Mouse (Mus musculus) neural tube, embryonic 11.5 days (tissue): ENCODE data around the gene Tfr2. TPM values are rescaled to one million over a fixed set of nuclear protein-coding genes. Genes with fewer than 3 reads are reported as not detected.

ENCODE experiments used
- ATAC-seq: fragments of 200-750 bp; cut with Nextera tagmentation; 2 replicates; pipeline ENCODE4 v1.8.0; 2017; ENCODE audit warnings: moderate number of reproducible peaks, mild to moderate bottlenecking, moderate TSS enrichment, moderate library complexity; ENCODE audit not compliant: insufficient read depth, low FRiP score, low TSS enrichment
- DNase-seq: peaks from one replicate; pipeline ENCODE4 v3.0.0-alpha.2; 2015; ENCODE audit warnings: low spot score
- H3K27ac ChIP-seq: fragments of 300-500 bp; sonication (generic); 2 replicates; pipeline ENCODE4 v1.5.1; 2014; ENCODE audit warnings: low read depth, mild to moderate bottlenecking, low read length
- H3K27me3 ChIP-seq: fragments of 300-500 bp; sonication (generic); 2 replicates; pipeline ENCODE4 v1.6.1; 2014; ENCODE audit warnings: mild to moderate bottlenecking, low read length, mixed read lengths; ENCODE audit not compliant: control insufficient read depth, insufficient read depth
- H3K36me3 ChIP-seq: fragments of 300-500 bp; sonication (generic); 2 replicates; pipeline ENCODE4 v1.6.1; 2014; ENCODE audit warnings: mild to moderate bottlenecking, low read length, moderate library complexity, mixed read lengths; ENCODE audit not compliant: control insufficient read depth, insufficient read depth
- H3K4me1 ChIP-seq: fragments of 300-500 bp; sonication (generic); 2 replicates; pipeline ENCODE4 v1.6.1; 2014; ENCODE audit warnings: low read length, mixed read lengths; ENCODE audit not compliant: control insufficient read depth, insufficient read depth
- H3K4me2 ChIP-seq: fragments of 300-500 bp; sonication (generic); 2 replicates; pipeline ENCODE4 v1.6.1; 2014; ENCODE audit warnings: low read depth, mild to moderate bottlenecking, moderate library complexity
- H3K4me3 ChIP-seq: fragments of 300-500 bp; sonication (generic); 2 replicates; pipeline ENCODE4 v1.5.1; 2014; ENCODE audit warnings: low read depth, low read length
- H3K9ac ChIP-seq: fragments of 300-500 bp; sonication (generic); 2 replicates; pipeline ENCODE4 v1.6.1; 2014; ENCODE audit warnings: mild to moderate bottlenecking, low read length
- H3K9me3 ChIP-seq: fragments of 300-500 bp; sonication (generic); 2 replicates; pipeline ENCODE4 v1.6.1; 2016; ENCODE audit warnings: low read length; ENCODE audit not compliant: control insufficient read depth
- WGBS: fragments of 180-500 bp; shearing (Covaris S2); extraction: QIAGEN DNeasy Blood & Tissue Kit; methylation state at CpG from one replicate; pipeline ENCODE4 v1.1.7; 2014; 5-methylcytosine and 5-hydroxymethylcytosine counted together
- polyA plus RNA-seq: library from polyadenylated mRNA; unstranded; fragments of >200 nt; fragmentation: Nextera tagmentation; extraction: Ambion mirVana; gene quantifications from 2 replicates; pipeline ENCODE4 v1.2.1, GENCODE M21; 2014

Tfr2 gene
- polyA plus RNA-seq, 1 experiment from 2014 or later = 0.97 TPM

DNA sequence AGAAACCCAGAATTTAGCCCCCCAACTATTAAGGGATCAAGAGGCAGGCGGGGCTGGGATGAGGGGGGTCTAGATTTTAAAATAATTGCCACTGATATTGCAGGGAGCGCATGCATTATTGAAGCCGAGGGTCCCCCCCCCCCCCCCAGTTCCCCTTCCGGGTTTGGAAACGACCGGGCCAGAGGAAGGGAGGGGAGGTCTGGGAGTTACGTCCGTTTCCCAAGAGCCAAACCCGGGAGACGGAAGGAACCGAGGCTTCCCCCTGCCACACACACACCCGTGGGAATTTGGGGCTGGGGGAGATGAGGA, 36.9 kb upstream of the Tfr2 start:
- Histone ChIP-seq H3K27ac (peak overlapping the region; percentile 94), H3K9me3 (no peaks in the 10 kb centered on the region), H3K4me3 (peak overlapping the region; percentile 89), H3K4me1 (peaks cover 14% of the 10 kb centered on the region; the same call in 1 of the 2 replicates), H3K4me2 (peak overlapping the region; percentile 69), H3K9ac (peak overlapping the region; percentile 93), H3K27me3 (no peaks in the 10 kb centered on the region), H3K36me3 (peaks cover 13% of the 10 kb centered on the region)
- ATAC-seq = no peak
- WGBS = 0% methylated on average over 10 of the region's 12 CpGs
- no peak for DNase-seq

DNA sequence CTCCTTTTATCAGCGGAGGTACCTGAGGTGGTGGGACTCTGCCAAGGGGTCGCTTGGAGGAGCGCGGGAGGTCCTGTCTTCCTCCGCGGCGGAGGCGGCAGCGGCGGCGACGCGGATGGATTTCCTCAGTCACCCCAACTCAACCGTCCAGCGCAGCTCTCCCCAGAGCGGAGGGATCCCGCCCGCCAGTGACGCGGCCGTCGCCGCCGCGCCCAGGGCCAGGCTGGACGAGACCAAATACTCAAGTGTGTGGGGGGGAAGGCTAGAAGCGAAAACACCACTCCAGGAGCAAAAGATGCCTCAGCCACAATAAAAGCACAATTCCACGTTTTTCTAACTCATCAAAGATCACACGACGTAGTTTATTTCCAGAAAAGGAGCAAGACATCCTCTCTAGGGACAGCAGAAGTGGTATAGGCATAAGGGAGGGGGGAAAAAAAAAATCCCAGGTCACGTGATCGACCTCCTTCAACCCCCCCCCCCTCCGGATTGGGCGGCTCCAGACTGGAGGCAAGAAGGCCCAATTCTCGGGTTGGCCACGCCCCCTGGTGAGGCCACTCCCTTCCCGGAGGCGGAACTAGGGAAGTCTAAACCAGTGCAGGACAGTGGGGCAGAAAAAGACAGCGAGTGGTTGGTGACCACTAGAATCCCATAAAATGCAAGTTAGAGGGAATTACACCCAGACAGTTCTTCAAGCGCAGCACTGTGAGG, 36.4 kb upstream of the Tfr2 start, which contains the start of the genes Epo and Gnb2:
Epo (minus strand) TSS at position 126 of the 711 bp plus-strand sequence.
Gnb2 (minus strand) TSS at position 394 of the 711 bp plus-strand sequence.
- H3K4me1 ChIP-seq = peaks cover 14% of the 10 kb centered on the region; the same call in 1 of the 2 replicates
- peak within 1 kb of the TSS; percentile 94 for H3K27ac ChIP-seq
- WGBS = under 1% methylated on average over 38 of the region's 40 CpGs
- H3K4me3 ChIP-seq = peak within 1 kb of the TSS; percentile 89
- H3K9ac ChIP-seq = peak within 1 kb of the TSS; percentile 93
- H3K27me3 ChIP-seq = no peaks in the 10 kb centered on the region
- ATAC-seq = peak; percentile 61
- peaks cover 10% of the 10 kb centered on the region for H3K36me3 ChIP-seq
- peak; percentile 98 for DNase-seq
- H3K4me2 ChIP-seq = peak within 1 kb of the TSS; percentile 69
- H3K9me3 ChIP-seq = no peaks in the 10 kb centered on the region

DNA sequence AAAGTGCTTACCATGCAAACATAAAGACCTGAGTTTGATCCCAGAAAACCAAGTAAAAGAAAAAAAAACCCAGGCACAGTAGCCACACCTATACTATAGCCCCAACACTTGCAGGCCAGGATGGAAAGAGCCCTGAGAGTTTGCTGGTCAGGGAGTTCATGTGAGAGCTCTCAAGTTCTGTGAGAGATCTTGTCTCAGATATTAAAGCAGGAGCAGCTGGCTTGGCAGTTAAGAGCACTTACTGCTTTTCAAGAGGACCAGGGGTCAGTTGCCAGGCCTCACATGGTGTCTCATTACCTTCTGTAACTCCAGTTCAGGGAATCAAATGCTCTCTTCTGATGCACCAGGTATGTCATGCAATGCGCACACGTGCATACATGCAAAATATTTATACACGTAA, 34.9 kb upstream of the Tfr2 start:
- 86% methylated on average over 3 of the region's 3 CpGs for WGBS
- ATAC-seq = no peak
- DNase-seq = no peak
- Histone ChIP-seq H3K27ac (no peak overlapping the region), H3K9ac (no peak overlapping the region), H3K9me3 (no peaks in the 10 kb centered on the region), H3K4me3 (no peak overlapping the region), H3K27me3 (no peaks in the 10 kb centered on the region), H3K36me3 (peaks cover under 1% of the 10 kb centered on the region; the same call in 1 of the 2 replicates), H3K4me2 (no peak overlapping the region), H3K4me1 (peaks cover 7% of the 10 kb centered on the region; the same call in 1 of the 2 replicates)

DNA sequence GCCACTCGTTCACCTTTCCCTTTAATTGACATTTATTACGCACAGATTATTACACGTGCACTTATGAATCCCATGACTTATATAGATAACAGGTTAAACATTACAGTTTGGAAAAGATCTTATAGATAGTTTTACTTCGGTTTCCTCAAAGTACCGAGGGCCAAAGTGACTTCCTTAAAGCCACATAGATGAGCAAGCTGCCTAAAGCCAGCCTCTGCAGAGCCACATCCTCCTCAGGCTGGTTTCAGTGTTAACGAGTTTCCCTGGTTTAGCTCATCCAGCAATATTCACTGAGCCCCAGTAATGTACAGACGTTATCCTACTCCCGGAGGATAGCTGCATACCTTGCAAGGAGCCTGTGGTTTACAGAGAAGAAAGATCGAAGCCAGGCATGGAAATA, 34.3 kb upstream of the Tfr2 start:
- Histone ChIP-seq H3K27ac (no peak overlapping the region), H3K4me2 (no peak overlapping the region), H3K27me3 (no peaks in the 10 kb centered on the region), H3K4me1 (peaks cover 2% of the 10 kb centered on the region; the same call in 1 of the 2 replicates), H3K36me3 (no peaks in the 10 kb centered on the region), H3K9ac (no peak overlapping the region), H3K4me3 (no peak overlapping the region), H3K9me3 (no peaks in the 10 kb centered on the region)
- 84% methylated on average over 9 of the region's 9 CpGs for WGBS
- no peak for DNase-seq
- no peak for ATAC-seq

DNA sequence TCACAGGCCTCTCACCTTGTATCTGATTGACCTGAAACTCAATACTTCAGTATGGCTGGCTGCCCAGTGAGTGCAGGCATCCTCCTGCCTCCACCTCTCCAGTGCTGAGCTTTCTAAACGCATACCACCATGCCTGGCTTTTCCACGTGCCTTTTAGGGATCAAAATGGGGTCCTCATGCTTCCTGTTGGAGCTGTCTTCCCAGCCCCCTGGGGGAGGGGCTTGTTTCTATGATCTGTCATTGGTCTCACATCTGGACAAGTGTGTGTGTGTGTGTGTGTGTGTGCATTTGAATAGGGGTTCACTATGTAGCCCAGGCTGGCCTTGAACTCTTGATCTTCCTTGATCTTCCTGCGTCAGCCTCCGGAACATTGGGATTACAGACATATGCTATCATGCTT, 32.2 kb upstream of the Tfr2 start:
- DNase-seq (no peak), ATAC-seq (no peak)
- no peak overlapping the region for H3K27ac ChIP-seq
- H3K9ac ChIP-seq = no peak overlapping the region
- no peaks in the 10 kb centered on the region for H3K36me3 ChIP-seq
- no peaks in the 10 kb centered on the region for H3K27me3 ChIP-seq
- WGBS = 62% methylated on average over 4 of the region's 4 CpGs
- H3K4me3 ChIP-seq = no peak overlapping the region
- no peak overlapping the region for H3K4me2 ChIP-seq
- no peaks in the 10 kb centered on the region for H3K9me3 ChIP-seq
- no peaks in the 10 kb centered on the region for H3K4me1 ChIP-seq

DNA sequence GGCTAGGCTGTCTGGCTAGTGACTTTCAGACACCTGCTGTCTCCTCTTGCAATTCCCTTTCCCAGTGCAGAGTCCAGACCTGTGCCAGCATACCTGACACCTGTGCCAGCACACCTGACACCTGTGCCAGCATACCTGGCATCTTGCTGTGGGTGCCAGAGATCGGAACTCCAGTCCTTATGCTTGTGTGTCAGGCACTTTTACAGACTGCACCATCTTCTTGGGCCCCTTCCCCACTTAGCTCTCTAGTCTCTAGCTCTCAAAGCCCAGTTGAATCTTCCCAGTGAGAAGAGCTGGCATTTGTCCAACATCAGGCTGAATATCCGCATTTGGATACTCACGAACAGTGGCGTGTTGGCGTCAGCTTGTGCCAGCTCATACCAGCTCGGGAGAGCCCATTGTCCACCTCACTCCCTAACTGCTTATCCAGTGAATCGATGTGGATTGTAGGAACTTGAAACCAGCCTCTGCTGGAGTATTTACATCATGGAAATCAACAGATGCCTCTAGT, 30.3 kb upstream of the Tfr2 start:
- H3K4me1 ChIP-seq = no peaks in the 10 kb centered on the region
- no peaks in the 10 kb centered on the region for H3K9me3 ChIP-seq
- H3K36me3 ChIP-seq = no peaks in the 10 kb centered on the region
- no peak overlapping the region for H3K4me3 ChIP-seq
- no peaks in the 10 kb centered on the region for H3K27me3 ChIP-seq
- H3K27ac ChIP-seq = no peak overlapping the region
- no peak overlapping the region for H3K9ac ChIP-seq
- H3K4me2 ChIP-seq = no peak overlapping the region
- ATAC-seq = no peak
- 86% methylated on average over 7 of the region's 7 CpGs for WGBS
- DNase-seq = no peak

DNA sequence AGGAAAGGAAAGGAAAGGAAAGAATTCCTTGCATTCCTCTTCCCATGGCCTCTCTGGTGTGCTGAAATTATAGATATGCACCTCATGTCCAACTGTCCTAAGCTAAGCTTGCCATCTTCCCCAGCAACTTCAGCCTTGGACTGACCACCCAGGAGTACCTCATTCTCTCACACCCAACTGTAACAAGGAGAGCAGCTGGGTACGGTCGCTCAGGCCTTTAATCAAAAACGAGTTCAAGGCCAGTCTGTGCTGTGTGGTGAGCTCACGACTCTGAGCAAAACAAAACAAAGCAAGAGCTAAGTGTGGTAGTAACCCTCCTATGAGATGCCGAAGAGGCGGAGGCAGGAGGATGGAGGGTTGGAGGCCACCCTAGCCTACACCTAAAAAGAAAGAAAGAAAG, 28.6 kb upstream of the Tfr2 start:
- DNase-seq (no peak), ATAC-seq (no peak)
- Histone ChIP-seq H3K9ac (no peak overlapping the region), H3K9me3 (no peaks in the 10 kb centered on the region), H3K4me2 (no peak overlapping the region), H3K36me3 (no peaks in the 10 kb centered on the region), H3K27me3 (no peaks in the 10 kb centered on the region), H3K4me1 (no peaks in the 10 kb centered on the region), H3K4me3 (no peak overlapping the region), H3K27ac (no peak overlapping the region)
- WGBS = 73% methylated on average over 6 of the region's 6 CpGs

DNA sequence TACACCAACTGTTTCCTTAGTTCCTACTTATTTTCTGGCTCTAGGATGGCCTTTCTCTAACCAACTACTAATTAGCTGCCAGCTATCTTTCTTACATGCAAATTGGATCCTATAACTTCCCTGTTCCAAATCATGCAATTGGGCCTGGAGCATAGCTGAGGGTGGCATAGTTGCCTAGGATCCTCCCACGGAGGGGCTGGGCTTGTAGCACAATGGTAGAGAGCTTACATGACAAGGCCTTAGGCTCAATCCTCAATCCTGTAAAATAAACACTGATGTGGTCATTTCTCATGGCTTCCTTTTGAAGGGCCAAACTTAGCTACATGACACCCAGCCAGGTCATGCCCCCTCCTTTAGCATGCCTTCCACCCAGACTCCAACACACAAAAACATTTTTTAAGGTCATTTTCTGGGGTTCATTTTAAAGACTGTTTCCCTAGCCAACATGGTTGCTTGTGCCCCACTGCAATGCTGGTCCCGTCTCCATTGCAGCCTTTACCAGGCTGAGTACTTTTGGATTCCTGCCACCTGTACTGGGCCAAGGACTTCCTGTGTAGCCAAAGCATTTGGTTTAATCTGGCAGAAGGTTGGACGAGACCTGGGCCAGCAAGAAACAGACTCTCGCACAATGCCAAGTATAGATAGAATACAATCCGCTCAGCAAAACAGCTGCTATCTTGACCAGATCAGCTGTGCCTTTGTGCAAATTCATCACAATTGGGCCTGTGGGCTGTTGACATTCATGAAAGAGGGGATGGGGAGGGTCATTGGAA, 27.7 kb upstream of the Tfr2 start:
- DNase-seq (no peak), ATAC-seq (no peak)
- Histone ChIP-seq H3K36me3 (no peaks in the 10 kb centered on the region), H3K4me3 (no peak overlapping the region), H3K9me3 (no peaks in the 10 kb centered on the region), H3K4me1 (no peaks in the 10 kb centered on the region), H3K27me3 (no peaks in the 10 kb centered on the region), H3K9ac (no peak overlapping the region), H3K27ac (no peak overlapping the region), H3K4me2 (no peak overlapping the region)
- WGBS = 84% methylated on average over 5 of the region's 5 CpGs
